Mouse (Mus musculus) testis, adult 2 months (tissue): ENCODE measurements around the gene Ssna1.

Experiments
- CTCF ChIP-seq: fragments of 200-500 bp; IDR thresholded peaks from 2 replicates; pipeline ENCODE4 v1.5.1; 2012; ENCODE audit warnings: low read depth, mild to moderate bottlenecking, inconsistent platforms, low read length, moderate library complexity; ENCODE audit not compliant: control insufficient read depth, insufficient read depth, insufficient replicate concordance
- POLR2A ChIP-seq: fragments of 200-500 bp; IDR thresholded peaks from 2 replicates; pipeline ENCODE4 v1.6.1; 2012; ENCODE audit warnings: low read depth, mild to moderate bottlenecking, inconsistent platforms, low read length, moderate library complexity; ENCODE audit not compliant: control insufficient read depth

DNA sequence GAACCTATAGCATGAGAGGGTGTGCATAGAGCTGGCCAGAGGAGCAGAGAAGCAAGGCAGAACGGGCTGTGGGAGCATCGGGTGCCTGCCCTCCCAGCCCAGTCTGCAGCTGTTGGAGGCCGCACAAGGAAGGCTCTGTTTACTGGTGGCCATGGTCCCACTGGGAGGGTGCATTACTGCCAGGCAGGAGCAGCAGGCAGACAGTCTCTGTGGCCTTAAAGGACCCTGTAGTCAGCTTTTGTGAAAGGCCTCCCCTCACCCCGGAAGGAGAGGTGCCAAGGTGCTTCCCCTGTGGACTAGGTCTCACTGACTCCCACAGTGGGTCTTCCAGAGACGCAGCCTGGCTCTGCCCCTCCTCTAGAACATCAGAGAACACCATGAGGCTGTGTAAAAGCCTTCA, 45.4 kb downstream of the Ssna1 start:
- TF ChIP-seq CTCF (no peak), POLR2A (no peak)
